Comparison of ENCODE assay signal across 17 mouse cellular contexts in genomic region chr3:142934326-142934725, GRCm38 (mm10).
"Had no signal": no experiment of that assay in that cellular context is flagged by ENCODE, and none has a peak within 500 bp of the region (broad histone marks: within the 10 kb centered on the region; RNA-seq: fewer than 3 reads in every experiment).

No protein-coding gene starts in this region.

- H3K36me3 ChIP-seq: liver, embryonic 12.5 days; midbrain, embryonic 12.5 days; neural tube, embryonic 12.5 days; neural tube, embryonic 15.5 days had no signal

- ATAC-seq: liver, embryonic 12.5 days had no signal

- H3K9ac ChIP-seq: liver, embryonic 12.5 days; liver, embryonic 14.5 days; lung, embryonic 14.5 days; midbrain, embryonic 12.5 days; neural tube, embryonic 12.5 days; neural tube, embryonic 15.5 days had no signal

- H3K27me3 ChIP-seq: liver, embryonic 12.5 days; midbrain, embryonic 12.5 days; neural tube, embryonic 12.5 days; neural tube, embryonic 15.5 days had no signal

- H3K9me3 ChIP-seq: liver, embryonic 12.5 days; midbrain, embryonic 12.5 days; neural tube, embryonic 12.5 days; neural tube, embryonic 15.5 days had no signal

- H3K4me1 ChIP-seq: liver, embryonic 12.5 days; midbrain, embryonic 12.5 days; neural tube, embryonic 12.5 days had no signal

- DNase-seq: lung, adult 18-20 months; lung, postnatal 10 days; lung, postnatal 4 days; right cerebral cortex, adult 18-20 months; right cerebral cortex, postnatal 25 days; right cerebral cortex, postnatal 4 days; spleen, adult 18-20 months; thymus, adult 18-20 months; thymus, postnatal 14 days; thymus, postnatal 36 days had no signal

- H3K4me2 ChIP-seq: liver, embryonic 12.5 days; lung, embryonic 14.5 days; midbrain, embryonic 12.5 days; neural tube, embryonic 12.5 days; neural tube, embryonic 15.5 days had no signal

- H3K27ac ChIP-seq: liver, embryonic 12.5 days; liver, embryonic 14.5 days; midbrain, embryonic 12.5 days; neural tube, embryonic 12.5 days; neural tube, embryonic 15.5 days had no signal

- H3K4me3 ChIP-seq: liver, embryonic 12.5 days; midbrain, embryonic 12.5 days; myocyte; neural tube, embryonic 12.5 days; neural tube, embryonic 15.5 days had no signal
